Mouse (Mus musculus) liver, postnatal 0 days (tissue): ENCODE measurements at regions not wholly inside any gene's neighbourhood (a gene's known extent, or its start where the extent isn't known, plus 50 kb on each side); places are given as distances from the start of the nearest gene placed in this dataset.

Experiments
- CTCF ChIP-seq: sonication (generic); IDR thresholded peaks from 2 replicates; pipeline ENCODE4 v1.5.1; 2016; ENCODE audit warnings: antibody characterized with exemption, low read depth
- EP300 ChIP-seq: IDR thresholded peaks from 2 replicates; pipeline ENCODE4 v1.6.1; 2016; ENCODE audit warnings: antibody characterized with exemption, low read depth, mild to moderate bottlenecking

DNA sequence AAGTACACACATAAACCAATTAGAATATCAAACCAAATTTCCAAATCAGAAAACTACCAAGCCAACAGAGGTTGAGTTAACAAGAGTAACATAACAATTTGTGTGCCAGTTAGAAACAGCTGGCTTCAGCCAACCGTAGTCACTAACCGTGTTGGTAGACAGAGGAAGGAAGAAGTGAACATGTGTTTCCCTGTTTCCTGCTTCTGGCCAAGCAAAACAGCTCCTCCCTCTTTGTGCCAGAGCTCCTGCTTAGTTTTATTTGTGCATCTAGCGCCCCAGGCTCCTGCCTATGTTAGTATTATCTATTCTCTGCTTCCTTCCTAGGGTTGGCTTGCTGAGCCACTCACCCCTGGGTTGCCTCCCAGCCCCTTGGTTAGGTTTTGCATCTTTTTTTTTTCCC is 255.2 kb downstream of the Mreg start:
- TF ChIP-seq CTCF, result no peak
- TF ChIP-seq EP300, result no peak
